In genomic region chr10:36506033-36506726, GRCm38 (mm10) we compare ENCODE assay signal across 9 mouse cellular contexts. TPM values are rescaled to one million over a fixed set of nuclear protein-coding genes. Genes with fewer than 3 reads are reported as not detected.
A peak's percentile ranks its signal among the peaks of the same experiment; 100 is the strongest.
DNase-seq lines count a peak whose midpoint lies in the region; ATAC-seq and TF ChIP-seq lines count a peak whose summit lies in the region.
"Had no signal": no experiment of that assay in that cellular context is flagged by ENCODE, and none has a peak within 500 bp of the region (broad histone marks: within the 10 kb centered on the region; RNA-seq: fewer than 3 reads in every experiment).

No protein-coding gene starts in this region.

- peak overlapping the region; percentile 99 for H3K4me2 ChIP-seq in lung, embryonic 14.5 days
- peak overlapping the region; percentile 98 for H3K4me2 ChIP-seq in hindbrain, embryonic 11.5 days (replicated peaks; ENCODE audit: low read depth, low read length)
- peak overlapping the region; percentile 95 for H3K4me2 ChIP-seq in stomach, postnatal 0 days (replicated peaks; ENCODE audit: low read depth)

- no peaks in the 10 kb centered on the region for H3K36me3 ChIP-seq in lung, embryonic 14.5 days (ENCODE audit: insufficient read depth)
- no peaks in the 10 kb centered on the region for H3K36me3 ChIP-seq in hindbrain, embryonic 11.5 days (ENCODE audit: control insufficient read depth, insufficient read depth, low read length)
- no peaks in the 10 kb centered on the region for H3K36me3 ChIP-seq in midbrain, embryonic 10.5 days
- no peaks in the 10 kb centered on the region for H3K36me3 ChIP-seq in stomach, postnatal 0 days (ENCODE audit: control insufficient read depth, insufficient read depth, low read length)

- 9% methylated on average over 13 of the region's 13 CpGs for WGBS in lung, embryonic 14.5 days
- WGBS in lung, adult 2 months: 13% methylated on average over 13 of the region's 13 CpGs
- WGBS in hindbrain, embryonic 11.5 days: 8% methylated on average over 13 of the region's 13 CpGs
- WGBS in midbrain, embryonic 10.5 days: 10% methylated on average over 13 of the region's 13 CpGs
- WGBS in stomach, postnatal 0 days: 12% methylated on average over 13 of the region's 13 CpGs

- peak; percentile 46; the same call in 1 of the 2 replicates for ATAC-seq in lung, embryonic 14.5 days (ENCODE audit: insufficient read depth)
- ATAC-seq in hindbrain, embryonic 11.5 days (ENCODE audit: low FRiP score): peak; percentile 83
- peak; percentile 65 for ATAC-seq in stomach, postnatal 0 days (ENCODE audit: low FRiP score, low TSS enrichment)

- H3K9me3 ChIP-seq in lung, embryonic 14.5 days (ENCODE audit: low read depth, low read length): no peaks in the 10 kb centered on the region
- no peaks in the 10 kb centered on the region for H3K9me3 ChIP-seq in hindbrain, embryonic 11.5 days (ENCODE audit: control insufficient read depth, low read length)
- no peaks in the 10 kb centered on the region for H3K9me3 ChIP-seq in midbrain, embryonic 10.5 days (replicated peaks)
- no peaks in the 10 kb centered on the region for H3K9me3 ChIP-seq in stomach, postnatal 0 days (ENCODE audit: control insufficient read depth, low read length)

- TF ChIP-seq EP300 in stomach, postnatal 0 days (optimal IDR thresholded peaks at IDR 0.05): no peak

- H3K9ac ChIP-seq in lung, embryonic 14.5 days: no peak overlapping the region
- H3K9ac ChIP-seq in hindbrain, embryonic 11.5 days (ENCODE audit: low read depth, low read length): peak overlapping the region; percentile 65; the same call in 1 of the 2 replicates
- no peak overlapping the region for H3K9ac ChIP-seq in stomach, postnatal 0 days (ENCODE audit: low read length)

- peaks cover 38% of the 10 kb centered on the region for H3K27me3 ChIP-seq in lung, embryonic 14.5 days (ENCODE audit: insufficient read depth, low read length)
- H3K27me3 ChIP-seq in hindbrain, embryonic 11.5 days (ENCODE audit: control insufficient read depth, insufficient read depth, low read length): peaks cover 3% of the 10 kb centered on the region; the same call in 1 of the 2 replicates
- H3K27me3 ChIP-seq in midbrain, embryonic 10.5 days (ENCODE audit: low read depth, poor library complexity, severe bottlenecking): peaks cover 62% of the 10 kb centered on the region
- no peaks in the 10 kb centered on the region; the same call in 1 of the 2 replicates for H3K27me3 ChIP-seq in stomach, postnatal 0 days (ENCODE audit: control insufficient read depth, insufficient read depth, low read length)

- peak overlapping the region; percentile 55 for H3K4me3 ChIP-seq in lung, embryonic 14.5 days (ENCODE audit: low read depth, low read length)
- H3K4me3 ChIP-seq in lung, adult 2 months (replicated peaks; ENCODE audit: extremely low read depth, low read depth, low read length): no peak overlapping the region
- H3K4me3 ChIP-seq in hindbrain, embryonic 11.5 days (ENCODE audit: low read depth, low read length): peak overlapping the region; percentile 69
- peak overlapping the region; percentile 80 for H3K4me3 ChIP-seq in midbrain, embryonic 10.5 days
- peak overlapping the region; percentile 54 for H3K4me3 ChIP-seq in stomach, postnatal 0 days (ENCODE audit: low read depth, low read length)

- DNase-seq in lung, embryonic 14.5 days: peak; percentile 12
- DNase-seq in lung, adult 2 months: no peak
- DNase-seq in embryo, embryonic 10 days (ENCODE audit: low spot score): peak; percentile 39
- DNase-seq in hindbrain, embryonic 11.5 days (ENCODE audit: low spot score): peak; percentile 34
- peak; percentile 17 for DNase-seq in midbrain, embryonic 10.5 days (ENCODE audit: low spot score)
- peak; percentile 16 for DNase-seq in stomach, postnatal 0 days (ENCODE audit: low spot score)
- no peak for DNase-seq in spleen, adult 12 weeks (ENCODE audit: low spot score)
- DNase-seq in ovary, postnatal 14 days (ENCODE audit: low spot score): no peak

- no peak overlapping the region for H3K27ac ChIP-seq in lung, embryonic 14.5 days (ENCODE audit: low read depth)
- H3K27ac ChIP-seq in hindbrain, embryonic 11.5 days (ENCODE audit: low read depth, low read length): peak overlapping the region; percentile 10; the same call in 1 of the 2 replicates
- H3K27ac ChIP-seq in midbrain, embryonic 10.5 days (replicated peaks): peak overlapping the region; percentile 72
- no peak overlapping the region for H3K27ac ChIP-seq in stomach, postnatal 0 days (replicated peaks)
- H3K27ac ChIP-seq: macrophage had no signal

- no peaks in the 10 kb centered on the region for H3K4me1 ChIP-seq in lung, embryonic 14.5 days (ENCODE audit: insufficient read depth)
- H3K4me1 ChIP-seq in lung, adult 2 months (ENCODE audit: control insufficient read depth, insufficient read depth, low read length): no peaks in the 10 kb centered on the region
- H3K4me1 ChIP-seq in hindbrain, embryonic 11.5 days (replicated peaks; ENCODE audit: control insufficient read depth, insufficient read depth, low read length): no peaks in the 10 kb centered on the region
- peaks cover 24% of the 10 kb centered on the region for H3K4me1 ChIP-seq in midbrain, embryonic 10.5 days
- H3K4me1 ChIP-seq in stomach, postnatal 0 days (replicated peaks; ENCODE audit: control insufficient read depth, insufficient read depth): 0 out of 2 replicates have a peak, but pooled peaks cover 5% of the 10 kb centered on the region

- TF ChIP-seq POLR2A in lung, adult 2 months (IDR thresholded peaks at IDR 0.05; ENCODE audit: borderline replicate concordance, extremely low read depth, low read depth, low read length): no peak

- peak; percentile 23; the same call in 1 of the 2 replicates for TF ChIP-seq CTCF in lung, embryonic 14.5 days (IDR thresholded peaks at IDR 0.05; ENCODE audit: low read depth)
- TF ChIP-seq CTCF in lung, adult 2 months (IDR thresholded peaks at IDR 0.05; ENCODE audit: insufficient read depth, low read length): no peak
- TF ChIP-seq CTCF in stomach, postnatal 0 days (IDR thresholded peaks at IDR 0.05; ENCODE audit: low read depth): peak; percentile 41

RNA-seq across cellular contexts. Expression of gene Hs3st5, which starts 0.4 kb away (rescaled TPM):
- 0.08 and 0.32 TPM in 2 replicates for polyA plus RNA-seq in lung, embryonic 14.5 days (2014; fragmentation: Nextera tagmentation; extraction: Ambion mirVana)
- 0.08 TPM in 1 of 2 replicates, not detected in the other for polyA plus RNA-seq in lung, adult 2 months (2012; rRNA removed)
- polyA plus RNA-seq in hindbrain, embryonic 11.5 days (2014; fragmentation: Nextera tagmentation; extraction: Ambion mirVana): 5.8 and 6.1 TPM in 2 replicates
- polyA plus RNA-seq in midbrain, embryonic 10.5 days (2016; fragmentation: Nextera tagmentation; extraction: Ambion mirVana): 1.3 and 1.9 TPM in 2 replicates
- polyA plus RNA-seq in stomach, postnatal 0 days (2015; fragmentation: Nextera tagmentation; extraction: Ambion mirVana): 1.0 and 1.1 TPM in 2 replicates
- polyA plus RNA-seq: macrophage had no signal

Comparison
In these comparisons a context has a peak if more than half of its experiments do, and no peak if none do; other contexts are left out.
1. DNase-seq: peak in lung, embryonic 14.5 days (single experiment), embryo, embryonic 10 days (single experiment), hindbrain, embryonic 11.5 days (single experiment), midbrain, embryonic 10.5 days (single experiment) and stomach, postnatal 0 days (single experiment); none in lung, adult 2 months (single experiment), spleen, adult 12 weeks (single experiment) and ovary, postnatal 14 days (single experiment).
2. H3K27ac ChIP-seq: peak in hindbrain, embryonic 11.5 days (single experiment) and midbrain, embryonic 10.5 days (single experiment); none in lung, embryonic 14.5 days (single experiment) and stomach, postnatal 0 days (single experiment).
3. Peak in every context shown above with its lines, with median percentiles within 50 percentile points of each other: ATAC-seq and H3K4me2 ChIP-seq.